Mouse (Mus musculus) liver, embryonic 14.5 days (tissue): ENCODE measurements around the gene Zcchc2. TPM values are rescaled to one million over a fixed set of nuclear protein-coding genes. Genes with fewer than 3 reads are reported as not detected.

Source experiments
- ATAC-seq: fragments of 200-750 bp; cut with Nextera tagmentation; 2 replicates; pipeline ENCODE4 v1.8.0; 2017; ENCODE audit warnings: moderate number of reproducible peaks, mild to moderate bottlenecking, moderate library complexity; ENCODE audit not compliant: insufficient read depth
- DNase-seq, 3 experiments: peaks; one replicate each; pipeline ENCODE4 v3.0.0-alpha.2; 2012 to 2013; ENCODE audit warnings: low read depth in 3 of 3, low spot score in 3 of 3
- H3K27ac ChIP-seq: fragments of 300-500 bp; sonication (generic); 2 replicates; pipeline ENCODE4 v1.5.1; 2014; ENCODE audit warnings: moderate library complexity, mild to moderate bottlenecking, control low read depth, inconsistent platforms
- H3K27me3 ChIP-seq: fragments of 300-500 bp; sonication (generic); 2 replicates; pipeline ENCODE4 v1.6.1; 2014; ENCODE audit warnings: mild to moderate bottlenecking, low read length, moderate library complexity; ENCODE audit not compliant: control insufficient read depth, insufficient read depth
- H3K36me3 ChIP-seq: fragments of 300-500 bp; sonication (generic); replicated peaks from 2 replicates; pipeline ENCODE4 v1.6.1; 2014; ENCODE audit warnings: low read depth; ENCODE audit not compliant: control insufficient read depth, insufficient read depth
- H3K4me1 ChIP-seq, 2 experiments: fragments of 200-500 bp in 1 of 2; fragments of 300-500 bp in 1 of 2; sonication (generic) in 1 of 2; replicated peaks; 2 replicates each; pipeline ENCODE4 v1.6.1; 2012 to 2014; ENCODE audit warnings: antibody characterized with exemption in 1 of 2, inconsistent platforms in 1 of 2, low read length in 1 of 2; ENCODE audit not compliant: control insufficient read depth in 2 of 2, insufficient read depth in 2 of 2
- H3K4me2 ChIP-seq: fragments of 300-500 bp; sonication (generic); 2 replicates; pipeline ENCODE4 v1.6.1; 2014; ENCODE audit warnings: low read depth, mild to moderate bottlenecking, control low read depth, moderate library complexity
- H3K4me3 ChIP-seq, 2 experiments: fragments of 200-500 bp in 1 of 2; fragments of 300-500 bp in 1 of 2; sonication (generic) in 1 of 2; 2 replicates each; pipeline ENCODE4 v1.5.1; 2012 to 2014; ENCODE audit warnings: low read depth in 2 of 2, low read length in 2 of 2, mild to moderate bottlenecking in 2 of 2, control low read depth in 1 of 2, inconsistent platforms in 1 of 2, moderate library complexity in 1 of 2; ENCODE audit not compliant: insufficient read depth in 1 of 2
- H3K9ac ChIP-seq: fragments of 300-500 bp; sonication (generic); replicated peaks from 2 replicates; pipeline ENCODE4 v1.6.1; 2014; ENCODE audit warnings: mild to moderate bottlenecking, control low read depth, moderate library complexity
- H3K9me3 ChIP-seq: fragments of 300-500 bp; sonication (generic); 2 replicates; pipeline ENCODE4 v1.6.1; 2016; ENCODE audit warnings: low read length, mixed read lengths; ENCODE audit not compliant: control insufficient read depth
- CTCF ChIP-seq: IDR thresholded peaks from 2 replicates; pipeline ENCODE4 v1.5.1; 2016; ENCODE audit warnings: antibody characterized with exemption, low read depth, control low read depth
- EP300 ChIP-seq: IDR thresholded peaks from 2 replicates; pipeline ENCODE4 v1.6.1; 2016; ENCODE audit warnings: antibody characterized with exemption, low read depth
- WGBS: fragments of 180-500 bp; shearing (Covaris S2); extraction: QIAGEN DNeasy Blood & Tissue Kit; methylation state at CpG from one replicate; pipeline ENCODE4 v1.1.7; 2014; ENCODE audit not compliant: insufficient replicate concordance; 5-methylcytosine and 5-hydroxymethylcytosine counted together
- polyA plus RNA-seq, 2 experiments: library from polyadenylated mRNA; depleted of rRNA in 1 of 2; stranded (reverse) in 1 of 2; unstranded in 1 of 2; fragments of >200 nt; fragmentation: Nextera tagmentation in 1 of 2; extraction: Ambion mirVana in 1 of 2; gene quantifications; 2 replicates each; pipeline versions ENCODE4 v1.2.1 to v1.2.3; 2012 to 2014

Gene Zcchc2
- polyA plus RNA-seq, 2 experiments = 1.0 to 4.3 TPM

- H3K9ac ChIP-seq = no peak overlapping the region
- no peak overlapping the region for H3K4me3 ChIP-seq
- H3K27ac ChIP-seq = no peak overlapping the region
- ATAC-seq (no peak), DNase-seq (no peak)
- H3K27me3 ChIP-seq = no peaks in the 10 kb centered on the region
- peaks cover 0 to 2% of the 10 kb centered on the region in 2 experiments; a peak in 1 of 4 replicates for H3K4me1 ChIP-seq
- no peaks in the 10 kb centered on the region for H3K9me3 ChIP-seq
- TF ChIP-seq EP300 (no peak), CTCF (no peak)
- no peaks in the 10 kb centered on the region for H3K36me3 ChIP-seq
- 45% methylated on average over 2 of the region's 2 CpGs for WGBS
- no peak overlapping the region for H3K4me2 ChIP-seq
These were observed 36.6 kb upstream of the Zcchc2 start for GRCm38 (mm10) chr1:105953588-105953987.

- Histone ChIP-seq H3K9me3 (no peaks in the 10 kb centered on the region), H3K4me1 (peaks cover 0 to 2% of the 10 kb centered on the region in 2 experiments; a peak in 1 of 4 replicates), H3K4me3 (no peak overlapping the region), H3K4me2 (no peak overlapping the region), H3K27ac (no peak overlapping the region), H3K36me3 (no peaks in the 10 kb centered on the region), H3K27me3 (no peaks in the 10 kb centered on the region), H3K9ac (no peak overlapping the region)
- DNase-seq (no peak), ATAC-seq (no peak)
- TF ChIP-seq CTCF (no peak), EP300 (no peak)
These were observed 36.2 kb upstream of the Zcchc2 start for GRCm38 (mm10) chr1:105954047-105954446.

- 59% methylated on average over 5 of the region's 5 CpGs for WGBS
- ATAC-seq = no peak
These were observed 34.1 kb upstream of the Zcchc2 start for GRCm38 (mm10) chr1:105956057-105956456.

GRCm38 (mm10) chr1:105961472-105961871 lies 28.7 kb upstream of the Zcchc2 start:
- Histone ChIP-seq H3K36me3 (no peaks in the 10 kb centered on the region), H3K9me3 (no peaks in the 10 kb centered on the region), H3K27ac (no peak overlapping the region), H3K9ac (no peak overlapping the region), H3K4me2 (no peak overlapping the region), H3K4me1 (0 out of 4 replicates have a peak, but pooled peaks cover 0 to 1% of the 10 kb centered on the region in 2 experiments), H3K27me3 (no peaks in the 10 kb centered on the region), H3K4me3 (no peak overlapping the region)
- TF ChIP-seq CTCF (no peak), EP300 (no peak)
- DNase-seq (no peak), ATAC-seq (no peak)
- 71% methylated on average over 4 of the region's 4 CpGs for WGBS

More at GRCm38 (mm10) chr1:105956057-105956456, 34.1 kb upstream of the Zcchc2 start:
- Histone ChIP-seq H3K9ac (no peak overlapping the region), H3K36me3 (no peaks in the 10 kb centered on the region), H3K4me1 (peaks cover 0 to 2% of the 10 kb centered on the region in 2 experiments; a peak in 1 of 4 replicates), H3K27ac (no peak overlapping the region), H3K4me2 (no peak overlapping the region), H3K4me3 (no peak overlapping the region), H3K9me3 (no peaks in the 10 kb centered on the region), H3K27me3 (no peaks in the 10 kb centered on the region)
- TF ChIP-seq CTCF (no peak), EP300 (no peak)
- no peak for DNase-seq

- H3K4me1 ChIP-seq = 0 out of 4 replicates have a peak, but pooled peaks cover 0 to 1% of the 10 kb centered on the region in 2 experiments
- H3K9me3 ChIP-seq = no peaks in the 10 kb centered on the region
- H3K9ac ChIP-seq = no peak overlapping the region
- H3K27me3 ChIP-seq = no peaks in the 10 kb centered on the region
- ATAC-seq (no peak), DNase-seq (no peak)
- no peak overlapping the region for H3K4me2 ChIP-seq
- no peaks in the 10 kb centered on the region for H3K36me3 ChIP-seq
- H3K27ac ChIP-seq = no peak overlapping the region
- TF ChIP-seq CTCF = no peak
- no peak for TF ChIP-seq EP300
- 58% methylated on average over 7 of the region's 7 CpGs for WGBS
- no peak overlapping the region for H3K4me3 ChIP-seq
These were observed 28.0 kb upstream of the Zcchc2 start for GRCm38 (mm10) chr1:105962084-105962818.
